In genomic region chrX:169933228-169933627, GRCm38 (mm10) we compare ENCODE assay signal across 22 mouse cellular contexts.
DNase-seq lines count a peak whose midpoint lies in the region; ATAC-seq and TF ChIP-seq lines count a peak whose summit lies in the region.
"Had no signal": no experiment of that assay in that cellular context is flagged by ENCODE, and none has a peak within 500 bp of the region (broad histone marks: within the 10 kb centered on the region; RNA-seq: fewer than 3 reads in every experiment).

No protein-coding gene starts in this region.

- WGBS in intestine, embryonic 16.5 days = 40% methylated on average over 3 of the region's 3 CpGs
- 48% methylated on average over 3 of the region's 3 CpGs for WGBS in intestine, embryonic 15.5 days
- 56% methylated on average over 3 of the region's 3 CpGs for WGBS in liver, postnatal 0 days (ENCODE audit: insufficient replicate concordance)
- 48% methylated on average over 3 of the region's 3 CpGs for WGBS in lung, postnatal 0 days
- WGBS in intestine, postnatal 0 days = 36% methylated on average over 3 of the region's 3 CpGs

- no peak overlapping the region for H3K9ac ChIP-seq in intestine, embryonic 16.5 days (ENCODE audit: low read depth, low read length)
- H3K9ac ChIP-seq in intestine, embryonic 15.5 days = no peak overlapping the region
- H3K9ac ChIP-seq in liver, postnatal 0 days (replicated peaks) = no peak overlapping the region
- no peak overlapping the region for H3K9ac ChIP-seq in lung, postnatal 0 days (replicated peaks; ENCODE audit: low read depth)
- H3K9ac ChIP-seq in intestine, postnatal 0 days (ENCODE audit: low read depth, low read length) = no peak overlapping the region

- ATAC-seq in intestine, embryonic 16.5 days = peak; percentile 33; the same call in 1 of the 2 replicates
- ATAC-seq in intestine, embryonic 15.5 days = no peak
- ATAC-seq in liver, postnatal 0 days = peak; percentile 77
- ATAC-seq in lung, postnatal 0 days = no peak
- ATAC-seq in intestine, postnatal 0 days = peak; percentile 43; the same call in 1 of the 2 replicates
- ATAC-seq: activated CD4-positive, CD25-positive, alpha-beta regulatory T cell, adult 4 months; CD4-positive, CD25-positive, alpha-beta regulatory T cell, adult 4 months; Patski had no signal

- no peak overlapping the region for H3K4me2 ChIP-seq in intestine, embryonic 16.5 days (ENCODE audit: low read depth, low read length)
- no peak overlapping the region for H3K4me2 ChIP-seq in intestine, embryonic 15.5 days (replicated peaks)
- H3K4me2 ChIP-seq in liver, postnatal 0 days (ENCODE audit: low read depth, low read length) = no peak overlapping the region
- H3K4me2 ChIP-seq in lung, postnatal 0 days (replicated peaks; ENCODE audit: low read depth, low read length) = no peak overlapping the region
- H3K4me2 ChIP-seq in intestine, postnatal 0 days (replicated peaks; ENCODE audit: low read depth) = no peak overlapping the region

- H3K36me3 ChIP-seq in intestine, embryonic 16.5 days (ENCODE audit: control insufficient read depth, insufficient read depth, low read length) = no peaks in the 10 kb centered on the region
- H3K36me3 ChIP-seq in intestine, embryonic 15.5 days = no peaks in the 10 kb centered on the region
- H3K36me3 ChIP-seq in liver, postnatal 0 days (replicated peaks; ENCODE audit: insufficient read depth, low read length) = no peaks in the 10 kb centered on the region
- H3K36me3 ChIP-seq in lung, postnatal 0 days (ENCODE audit: insufficient read depth, low read length) = no peaks in the 10 kb centered on the region
- no peaks in the 10 kb centered on the region for H3K36me3 ChIP-seq in intestine, postnatal 0 days (ENCODE audit: control insufficient read depth, insufficient read depth)
- H3K36me3 ChIP-seq: G1E had no signal

- no peak overlapping the region for H3K4me3 ChIP-seq in intestine, embryonic 16.5 days (ENCODE audit: low read length)
- no peak overlapping the region for H3K4me3 ChIP-seq in intestine, embryonic 15.5 days (replicated peaks)
- no peak overlapping the region for H3K4me3 ChIP-seq in liver, postnatal 0 days (ENCODE audit: low read depth, low read length)
- no peak overlapping the region for H3K4me3 ChIP-seq in lung, postnatal 0 days (ENCODE audit: low read depth, low read length)
- no peak overlapping the region for H3K4me3 ChIP-seq in intestine, postnatal 0 days (ENCODE audit: low read depth, low read length)

- no peaks in the 10 kb centered on the region for H3K4me1 ChIP-seq in intestine, embryonic 16.5 days (ENCODE audit: control insufficient read depth, insufficient read depth, low read length)
- H3K4me1 ChIP-seq in intestine, embryonic 15.5 days (replicated peaks) = no peaks in the 10 kb centered on the region
- H3K4me1 ChIP-seq in liver, postnatal 0 days (ENCODE audit: insufficient read depth) = no peaks in the 10 kb centered on the region
- no peaks in the 10 kb centered on the region for H3K4me1 ChIP-seq in lung, postnatal 0 days (ENCODE audit: insufficient read depth, low read depth, low read length)
- no peaks in the 10 kb centered on the region for H3K4me1 ChIP-seq in intestine, postnatal 0 days (replicated peaks; ENCODE audit: control insufficient read depth, insufficient read depth, low read length)

- H3K27me3 ChIP-seq in intestine, embryonic 16.5 days (replicated peaks; ENCODE audit: control insufficient read depth, insufficient read depth, low read length) = no peaks in the 10 kb centered on the region
- H3K27me3 ChIP-seq in intestine, embryonic 15.5 days (replicated peaks) = no peaks in the 10 kb centered on the region
- no peaks in the 10 kb centered on the region for H3K27me3 ChIP-seq in liver, postnatal 0 days (ENCODE audit: insufficient read depth, low read length)
- H3K27me3 ChIP-seq in lung, postnatal 0 days (replicated peaks; ENCODE audit: insufficient read depth, low read length) = no peaks in the 10 kb centered on the region
- no peaks in the 10 kb centered on the region for H3K27me3 ChIP-seq in intestine, postnatal 0 days (replicated peaks; ENCODE audit: control insufficient read depth, insufficient read depth, low read length)
- H3K27me3 ChIP-seq: CH12.LX, Patski had no signal

- DNase-seq in liver, postnatal 0 days = no peak
- DNase-seq in liver = no peak
- no peak for DNase-seq in lung, postnatal 0 days (ENCODE audit: low spot score)
- no peak for DNase-seq in lung, postnatal 4 days
- no peak for DNase-seq in thymus, postnatal 10 days (ENCODE audit: low spot score in 2 of 2)
- DNase-seq: adrenal gland, adult 2 months; adrenal gland, adult 8-10 months; adrenal gland, postnatal 10 days; adrenal gland, postnatal 14 days; adrenal gland, postnatal 25 days; adrenal gland, postnatal 36 days; B cell, adult 2 months; cerebellum, adult 11 months; cerebellum, adult 11-12 months had no signal

- TF ChIP-seq EP300 in liver, postnatal 0 days (IDR thresholded peaks at IDR 0.05; ENCODE audit: low read depth) = no peak
- peak; percentile 56 for TF ChIP-seq EP300 in lung, postnatal 0 days (IDR thresholded peaks at IDR 0.05)

- H3K27ac ChIP-seq in intestine, embryonic 16.5 days (ENCODE audit: low read length) = no peak overlapping the region
- H3K27ac ChIP-seq in intestine, embryonic 15.5 days = no peak overlapping the region
- H3K27ac ChIP-seq in liver, postnatal 0 days (ENCODE audit: low read depth) = no peak overlapping the region
- H3K27ac ChIP-seq in lung, postnatal 0 days (ENCODE audit: low read length) = no peak overlapping the region
- H3K27ac ChIP-seq in intestine, postnatal 0 days (ENCODE audit: low read depth, low read length) = no peak overlapping the region; the same call in 1 of the 2 replicates

- no peak for TF ChIP-seq CTCF in liver, postnatal 0 days (IDR thresholded peaks at IDR 0.05; ENCODE audit: low read depth)
- TF ChIP-seq CTCF in lung, postnatal 0 days (IDR thresholded peaks at IDR 0.05) = no peak
- TF ChIP-seq CTCF in intestine, postnatal 0 days (IDR thresholded peaks at IDR 0.05; ENCODE audit: low read depth) = no peak

- H3K9me3 ChIP-seq in intestine, embryonic 16.5 days (ENCODE audit: control insufficient read depth, low read length) = no peaks in the 10 kb centered on the region
- no peaks in the 10 kb centered on the region for H3K9me3 ChIP-seq in intestine, embryonic 15.5 days
- no peaks in the 10 kb centered on the region for H3K9me3 ChIP-seq in liver, postnatal 0 days (ENCODE audit: low read length)
- no peaks in the 10 kb centered on the region for H3K9me3 ChIP-seq in lung, postnatal 0 days (ENCODE audit: low read length)
- H3K9me3 ChIP-seq in intestine, postnatal 0 days (ENCODE audit: control insufficient read depth) = no peaks in the 10 kb centered on the region
- H3K9me3 ChIP-seq: G1E had no signal

Comparison
In these comparisons a context has a peak if more than half of its experiments do, and no peak if none do; other contexts are left out.
1. ATAC-seq: peak in intestine, embryonic 16.5 days (single experiment), liver, postnatal 0 days (single experiment) and intestine, postnatal 0 days (single experiment); none in intestine, embryonic 15.5 days (single experiment) and lung, postnatal 0 days (single experiment).